Mouse (Mus musculus) neural tube, embryonic 14.5 days (tissue): ENCODE measurements around the gene Gm5148. TPM values are rescaled to one million over a fixed set of nuclear protein-coding genes. Genes with fewer than 3 reads are reported as not detected.
A peak's percentile ranks its signal among the peaks of the same experiment; 100 is the strongest.

Experiments
- ATAC-seq: fragments of 200-750 bp; cut with Nextera tagmentation; 2 replicates; pipeline ENCODE4 v1.8.0; 2017; ENCODE audit warnings: low read depth, mild to moderate bottlenecking, moderate TSS enrichment, moderate library complexity
- H3K27ac ChIP-seq: fragments of 300-500 bp; sonication (generic); 2 replicates; pipeline ENCODE4 v1.5.1; 2014; ENCODE audit warnings: low read depth, mild to moderate bottlenecking, control low read depth, low read length, moderate library complexity, mixed read lengths
- H3K27me3 ChIP-seq: fragments of 300-500 bp; sonication (generic); 2 replicates; pipeline ENCODE4 v1.6.1; 2014; ENCODE audit warnings: low read length; ENCODE audit not compliant: control insufficient read depth, insufficient read depth
- H3K36me3 ChIP-seq: fragments of 300-500 bp; sonication (generic); 2 replicates; pipeline ENCODE4 v1.6.1; 2014; ENCODE audit warnings: low read length, mixed read lengths; ENCODE audit not compliant: control insufficient read depth, insufficient read depth
- H3K4me1 ChIP-seq: fragments of 300-500 bp; sonication (generic); 2 replicates; pipeline ENCODE4 v1.6.1; 2014; ENCODE audit warnings: low read length; ENCODE audit not compliant: control insufficient read depth, insufficient read depth
- H3K4me2 ChIP-seq: fragments of 300-500 bp; sonication (generic); 2 replicates; pipeline ENCODE4 v1.6.1; 2014; ENCODE audit warnings: mild to moderate bottlenecking, low read depth, low read length, control low read depth
- H3K4me3 ChIP-seq: fragments of 300-500 bp; sonication (generic); 2 replicates; pipeline ENCODE4 v1.5.1; 2014; ENCODE audit warnings: low read depth, low read length, control low read depth, mixed read lengths
- H3K9ac ChIP-seq: fragments of 300-500 bp; sonication (generic); replicated peaks from 2 replicates; pipeline ENCODE4 v1.6.1; 2014; ENCODE audit warnings: low read depth, mild to moderate bottlenecking, control low read depth, low read length, mixed read lengths
- H3K9me3 ChIP-seq: fragments of 300-500 bp; sonication (generic); 2 replicates; pipeline ENCODE4 v1.6.1; 2016; ENCODE audit warnings: low read length; ENCODE audit not compliant: control insufficient read depth
- WGBS: fragments of 180-500 bp; shearing (Covaris S2); extraction: QIAGEN DNeasy Blood & Tissue Kit; methylation state at CpG from one replicate; pipeline ENCODE4 v1.1.7; 2014; 5-methylcytosine and 5-hydroxymethylcytosine counted together
- polyA plus RNA-seq: library from polyadenylated mRNA; unstranded; fragments of >200 nt; fragmentation: Nextera tagmentation; extraction: Ambion mirVana; gene quantifications from 2 replicates; pipeline ENCODE4 v1.2.1, GENCODE M21; 2014

Gene Gm5148
- polyA plus RNA-seq, 1 experiment from 2014 or later = 15.4 TPM

DNA sequence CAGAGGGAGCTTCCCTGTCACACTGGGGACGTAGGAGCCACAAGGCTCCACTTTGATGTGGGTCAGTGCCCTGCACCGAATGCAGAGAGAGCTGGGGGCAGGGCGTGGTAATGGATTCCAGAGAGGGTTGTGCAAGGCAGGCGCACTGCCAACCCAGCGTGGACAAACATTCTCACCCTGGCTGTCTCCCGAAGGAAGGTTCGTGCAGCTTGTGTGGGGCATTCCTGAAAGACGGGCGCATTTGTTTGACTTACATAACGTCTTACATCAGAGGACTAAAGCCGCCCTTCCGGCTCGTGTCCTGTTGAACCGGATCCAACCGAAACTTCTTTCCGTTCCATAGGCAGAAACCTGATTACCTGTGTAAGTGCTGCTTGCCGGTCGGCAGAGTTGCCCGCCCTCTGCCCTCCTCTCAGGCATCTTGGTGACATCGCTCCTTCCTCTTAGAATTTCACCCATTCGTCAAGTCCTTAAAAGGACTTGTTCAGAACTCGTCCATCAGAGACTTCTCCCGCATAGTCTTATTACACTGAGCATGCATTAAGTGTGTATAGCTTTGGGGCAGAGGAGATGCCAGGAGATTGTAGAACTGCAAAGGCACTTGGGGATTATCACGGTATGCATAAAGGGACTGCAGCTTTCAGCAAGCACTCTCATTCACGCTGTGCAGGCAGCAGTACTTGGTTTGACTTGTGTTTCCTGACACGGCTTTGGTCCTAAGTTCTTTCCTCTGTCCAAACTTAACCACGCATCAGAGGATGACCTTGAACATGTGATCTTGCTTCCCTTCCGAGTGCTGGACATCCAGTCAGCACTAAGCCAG lies 36.9 kb downstream of the Gm5148 start:
- Histone ChIP-seq H3K9me3 (no peaks in the 10 kb centered on the region), H3K27me3 (no peaks in the 10 kb centered on the region), H3K9ac (no peak overlapping the region), H3K4me2 (peak overlapping the region; percentile 42), H3K4me1 (no peaks in the 10 kb centered on the region), H3K27ac (no peak overlapping the region), H3K4me3 (peak overlapping the region; percentile 6; the same call in 1 of the 2 replicates), H3K36me3 (no peaks in the 10 kb centered on the region)
- ATAC-seq = no peak
- 36% methylated on average over 28 of the region's 28 CpGs for WGBS

- WGBS = 31% methylated on average over 6 of the region's 6 CpGs
- no peak for ATAC-seq
Observed at GRCm38 (mm10) chr3:37686751-37687150, 37.5 kb downstream of the Gm5148 start.

GRCm38 (mm10) chr3:37686219-37686618 lies 38.1 kb downstream of the Gm5148 start:
- Histone ChIP-seq H3K4me1 (no peaks in the 10 kb centered on the region), H3K27ac (no peak overlapping the region), H3K36me3 (no peaks in the 10 kb centered on the region), H3K27me3 (no peaks in the 10 kb centered on the region), H3K9ac (no peak overlapping the region), H3K9me3 (no peaks in the 10 kb centered on the region), H3K4me3 (no peak overlapping the region), H3K4me2 (no peak overlapping the region)
- ATAC-seq = no peak
- 40% methylated on average over 7 of the region's 7 CpGs for WGBS

More at GRCm38 (mm10) chr3:37686751-37687150, 37.5 kb downstream of the Gm5148 start:
- H3K9ac ChIP-seq = no peak overlapping the region
- H3K9me3 ChIP-seq = no peaks in the 10 kb centered on the region
- peak overlapping the region; percentile 6; the same call in 1 of the 2 replicates for H3K4me3 ChIP-seq
- H3K27ac ChIP-seq = no peak overlapping the region
- no peaks in the 10 kb centered on the region for H3K27me3 ChIP-seq
- no peaks in the 10 kb centered on the region for H3K36me3 ChIP-seq
- no peaks in the 10 kb centered on the region for H3K4me1 ChIP-seq
- H3K4me2 ChIP-seq = peak overlapping the region; percentile 42

DNA sequence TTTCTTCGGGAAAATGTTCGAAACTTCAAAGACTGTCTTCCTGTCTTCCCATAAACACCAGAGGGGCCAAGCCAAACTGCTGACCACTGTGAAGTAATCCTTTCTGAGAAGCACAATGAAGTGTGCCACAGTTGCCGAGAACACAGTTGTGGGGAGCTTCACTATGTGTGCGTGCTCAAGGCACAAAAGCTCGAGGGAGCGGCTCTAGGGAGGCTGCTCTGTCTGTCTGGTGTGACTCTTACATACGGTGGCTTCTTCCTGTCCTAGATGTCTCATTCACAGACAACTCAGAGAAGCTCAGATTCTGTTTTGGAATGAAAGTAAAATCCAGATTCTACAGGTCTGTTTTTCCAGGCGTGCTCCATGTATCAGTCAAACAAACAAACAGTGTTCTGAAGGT lies 48.0 kb downstream of the Gm5148 start:
- Histone ChIP-seq H3K4me1 (peaks cover 9% of the 10 kb centered on the region; the same call in 1 of the 2 replicates), H3K4me3 (no peak overlapping the region), H3K9me3 (no peaks in the 10 kb centered on the region), H3K36me3 (no peaks in the 10 kb centered on the region), H3K27me3 (no peaks in the 10 kb centered on the region), H3K27ac (no peak overlapping the region), H3K9ac (no peak overlapping the region), H3K4me2 (no peak overlapping the region)
- ATAC-seq = no peak
- WGBS = 85% methylated on average over 8 of the region's 8 CpGs

DNA sequence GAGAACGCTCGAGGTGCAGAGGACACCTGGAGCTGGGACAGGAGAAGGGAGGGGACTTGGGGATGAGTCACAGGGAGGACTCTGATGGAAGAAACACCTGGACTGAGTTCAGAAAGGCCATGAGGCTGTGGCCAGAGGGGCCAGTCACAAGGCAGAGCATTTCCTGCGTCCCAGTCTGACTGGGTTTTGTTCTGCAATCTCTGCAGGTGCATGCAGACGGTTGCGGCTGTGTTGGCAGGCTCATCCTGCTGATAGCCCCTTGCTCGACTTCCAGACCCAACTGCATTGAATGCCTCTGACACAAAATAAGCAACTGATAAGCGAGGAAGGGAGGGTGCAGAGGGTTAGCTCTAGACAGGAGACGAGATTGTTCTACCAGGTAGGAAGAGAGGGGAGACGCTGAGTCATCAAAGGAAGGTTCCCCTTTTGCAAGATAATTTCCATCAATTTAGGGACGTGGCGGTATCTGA lies 49.2 kb downstream of the Gm5148 start:
- peaks cover 9% of the 10 kb centered on the region; the same call in 1 of the 2 replicates for H3K4me1 ChIP-seq
- no peak overlapping the region for H3K4me3 ChIP-seq
- no peak overlapping the region for H3K9ac ChIP-seq
- H3K4me2 ChIP-seq = no peak overlapping the region
- WGBS = 84% methylated on average over 11 of the region's 11 CpGs
- no peak overlapping the region for H3K27ac ChIP-seq
- H3K36me3 ChIP-seq = no peaks in the 10 kb centered on the region
- H3K27me3 ChIP-seq = no peaks in the 10 kb centered on the region
- ATAC-seq = no peak
- no peaks in the 10 kb centered on the region for H3K9me3 ChIP-seq

GRCm38 (mm10) chr3:37673513-37674261 lies 50.6 kb downstream of the Gm5148 start:
- Histone ChIP-seq H3K27me3 (no peaks in the 10 kb centered on the region), H3K4me1 (peaks cover 9% of the 10 kb centered on the region; the same call in 1 of the 2 replicates), H3K4me2 (no peak overlapping the region), H3K27ac (no peak overlapping the region), H3K9ac (no peak overlapping the region), H3K9me3 (peaks cover 3% of the 10 kb centered on the region; the same call in 1 of the 2 replicates), H3K4me3 (no peak overlapping the region), H3K36me3 (no peaks in the 10 kb centered on the region)
- 41% methylated on average over 13 of the region's 13 CpGs for WGBS
- ATAC-seq = peak; percentile 76; the same call in 1 of the 2 replicates

DNA sequence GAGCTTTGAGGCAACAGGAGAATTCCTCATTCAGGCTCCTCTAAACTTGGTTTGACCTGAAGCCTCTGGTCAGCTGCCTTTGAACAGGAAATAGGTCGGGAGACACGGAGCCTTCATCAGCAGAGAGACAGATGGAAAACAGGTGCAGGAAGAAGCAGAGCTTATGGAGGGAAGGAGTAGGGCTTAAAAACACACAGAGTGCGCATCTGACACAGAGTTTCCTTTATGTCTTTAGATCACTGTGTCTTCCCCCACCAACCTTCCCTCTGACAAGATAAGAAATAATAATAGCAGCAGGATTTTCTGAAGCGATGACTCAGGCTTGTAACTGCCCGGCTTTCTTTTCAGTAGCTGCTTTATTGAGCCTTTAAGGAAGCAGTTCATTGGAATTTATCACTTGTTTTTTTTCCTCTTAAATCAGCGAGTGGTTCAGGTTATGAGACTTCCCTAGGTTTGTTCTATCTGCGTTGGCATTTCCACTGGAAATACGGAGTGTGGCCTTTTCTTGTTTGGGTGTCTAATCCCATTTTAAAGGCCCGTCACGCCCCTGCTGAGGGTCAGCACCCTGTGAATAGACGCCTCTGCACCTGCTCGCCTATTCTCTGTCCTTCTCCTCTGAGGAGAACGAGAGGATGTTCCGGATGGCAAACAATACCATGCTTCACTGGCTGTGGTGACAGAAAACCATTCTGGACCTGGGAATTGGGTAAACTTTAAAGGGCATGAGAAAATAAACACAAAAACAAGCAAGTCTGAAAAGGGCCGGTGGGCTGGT lies 51.8 kb downstream of the Gm5148 start:
- 3% methylated on average over 15 of the region's 15 CpGs for WGBS
- Histone ChIP-seq H3K27ac (no peak overlapping the region), H3K4me3 (no peak overlapping the region), H3K27me3 (no peaks in the 10 kb centered on the region), H3K4me2 (no peak overlapping the region), H3K9ac (no peak overlapping the region), H3K36me3 (no peaks in the 10 kb centered on the region), H3K9me3 (peaks cover 3% of the 10 kb centered on the region; the same call in 1 of the 2 replicates), H3K4me1 (peaks cover 9% of the 10 kb centered on the region; the same call in 1 of the 2 replicates)
- 0 out of 2 replicates have a peak, but pooled peaks have one; percentile 12 for ATAC-seq

DNA sequence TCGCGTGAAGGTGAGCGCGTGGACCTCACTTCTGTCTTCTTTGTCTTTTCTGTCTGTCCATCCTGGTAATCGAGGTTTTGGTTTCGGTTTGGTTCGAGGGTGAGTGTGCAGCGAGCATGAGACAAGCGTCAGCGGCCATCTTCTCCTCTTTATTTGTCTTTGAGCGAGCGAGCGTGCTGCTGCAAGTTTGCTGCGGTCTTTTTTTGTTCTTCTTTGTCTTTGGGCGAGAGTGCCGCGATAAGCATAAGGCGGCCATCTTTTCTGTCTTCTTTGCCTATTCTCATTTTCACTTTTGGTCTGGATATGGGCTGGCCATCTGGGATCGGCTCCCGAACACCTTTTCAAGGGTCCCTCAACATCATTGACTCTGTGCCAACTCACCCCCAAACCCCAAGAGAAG lies 55.2 kb downstream of the Gm5148 start:
- no peaks in the 10 kb centered on the region for H3K27me3 ChIP-seq
- WGBS = 96% methylated on average over 20 of the region's 20 CpGs
- H3K4me1 ChIP-seq = peaks cover 9% of the 10 kb centered on the region; the same call in 1 of the 2 replicates
- H3K9me3 ChIP-seq = peaks cover 3% of the 10 kb centered on the region
- no peaks in the 10 kb centered on the region for H3K36me3 ChIP-seq
- no peak overlapping the region for H3K4me2 ChIP-seq
- ATAC-seq = no peak
- no peak overlapping the region for H3K27ac ChIP-seq
- no peak overlapping the region for H3K9ac ChIP-seq
- H3K4me3 ChIP-seq = no peak overlapping the region
